Mouse (Mus musculus) cortical plate, adult 2 months (tissue): ENCODE data around the gene Timp3. TPM values are rescaled to one million over a fixed set of nuclear protein-coding genes. Genes with fewer than 3 reads are reported as not detected.

Source experiments
- H3K27ac ChIP-seq: fragments of 200-500 bp; 2 replicates; pipeline ENCODE4 v1.5.1; 2012; ENCODE audit warnings: low read length, control low read depth, inconsistent platforms; ENCODE audit not compliant: insufficient read depth
- H3K4me1 ChIP-seq: fragments of 200-500 bp; 2 replicates; pipeline ENCODE4 v1.6.1; 2011; ENCODE audit warnings: low read length; ENCODE audit not compliant: control insufficient read depth, insufficient read depth
- H3K4me3 ChIP-seq: fragments of 200-500 bp; 2 replicates; pipeline ENCODE4 v1.5.1; 2011; ENCODE audit warnings: mild to moderate bottlenecking, low read length, control low read depth; ENCODE audit not compliant: insufficient read depth
- CTCF ChIP-seq: fragments of 200-500 bp; IDR thresholded peaks from 2 replicates; pipeline ENCODE4 v1.5.1; 2011; ENCODE audit warnings: mild to moderate bottlenecking, control low read depth, low read length; ENCODE audit not compliant: insufficient read depth; ENCODE audit errors: extremely low read depth
- POLR2A ChIP-seq: fragments of 200-500 bp; IDR thresholded peaks from 2 replicates; pipeline ENCODE4 v1.6.1; 2011; ENCODE audit warnings: mild to moderate bottlenecking, low read length, control low read depth; ENCODE audit not compliant: insufficient read depth; ENCODE audit errors: extremely low read depth
- polyA plus RNA-seq: library from polyadenylated mRNA; depleted of rRNA; stranded (reverse); fragments of >200 nt; gene quantifications from 2 replicates; pipeline ENCODE4 v1.2.3, GENCODE M21; 2012; rRNA removed

The Timp3 gene
- polyA plus RNA-seq, 1 experiment: 55.0 TPM

GRCm38 (mm10) chr10:86389357-86389756 lies 89.2 kb downstream of the Timp3 start:
- Histone ChIP-seq H3K4me3 (no peak overlapping the region), H3K4me1 (peaks cover 5% of the 10 kb centered on the region; the same call in 1 of the 2 replicates), H3K27ac (no peak overlapping the region)
- TF ChIP-seq POLR2A: no peak
- TF ChIP-seq CTCF: no peak

DNA sequence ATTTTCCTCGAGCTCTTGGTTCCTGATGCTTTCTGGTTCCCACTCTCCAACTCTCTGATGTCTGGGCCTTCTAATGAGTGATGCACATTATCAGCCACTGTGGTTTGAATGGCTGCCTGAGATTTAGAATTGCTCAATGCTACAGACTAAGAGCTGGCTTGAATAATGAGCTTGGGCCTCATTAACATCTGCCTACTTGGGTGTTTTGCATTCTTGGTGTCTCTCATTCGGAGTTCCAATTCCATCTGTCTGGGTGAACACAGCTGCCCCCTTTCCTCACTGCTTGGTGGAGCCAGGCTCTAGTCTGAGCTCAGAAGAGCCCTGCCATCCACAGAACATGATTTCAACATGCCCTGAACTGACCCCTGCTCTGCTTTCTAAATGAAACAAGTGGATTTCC lies 89.7 kb downstream of the Timp3 start:
- TF ChIP-seq POLR2A (no peak), CTCF (no peak)
- Histone ChIP-seq H3K27ac (no peak overlapping the region), H3K4me1 (peaks cover 5% of the 10 kb centered on the region; the same call in 1 of the 2 replicates), H3K4me3 (no peak overlapping the region)

GRCm38 (mm10) chr10:86392399-86392798 lies 92.2 kb downstream of the Timp3 start:
- TF ChIP-seq CTCF: no peak
- TF ChIP-seq POLR2A: no peak
- H3K4me3 ChIP-seq: no peak overlapping the region
- H3K27ac ChIP-seq: no peak overlapping the region
- peaks cover 5% of the 10 kb centered on the region; the same call in 1 of the 2 replicates for H3K4me1 ChIP-seq

DNA sequence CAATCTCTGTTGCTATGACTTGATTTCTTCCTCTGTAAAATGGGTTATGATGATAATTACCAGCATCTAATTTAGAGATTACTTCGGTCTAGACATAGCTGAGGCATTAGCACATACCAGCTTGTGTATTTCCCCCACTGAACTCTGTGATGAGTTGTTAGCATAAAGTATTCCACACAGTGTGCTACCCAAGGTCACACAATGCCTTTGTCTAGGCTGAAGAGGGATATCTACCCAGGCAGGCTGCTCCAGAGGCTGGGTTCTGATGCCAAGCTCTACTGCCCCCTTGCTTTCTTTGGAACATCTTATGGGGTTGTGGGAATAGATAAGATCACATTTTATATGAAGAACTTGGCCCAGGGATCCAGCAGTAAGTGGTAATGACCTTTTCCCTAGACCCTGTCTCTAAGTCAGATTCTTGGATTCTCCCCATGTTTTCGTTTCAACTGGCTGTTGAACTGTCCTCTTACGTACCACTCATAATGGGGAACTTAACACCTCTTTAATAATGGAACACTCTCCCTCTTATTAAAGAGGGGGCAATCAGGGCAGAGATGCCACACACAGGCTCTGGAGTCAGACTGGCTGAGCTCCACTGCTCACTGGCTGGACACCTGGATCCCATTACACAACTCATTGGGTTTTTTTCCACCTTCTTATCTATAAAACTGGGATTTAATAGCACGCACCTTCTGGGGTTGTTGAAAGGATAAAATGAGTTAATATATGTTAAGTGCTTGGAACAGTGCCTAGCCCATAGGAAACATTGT lies 97.6 kb downstream of the Timp3 start:
- H3K4me3 ChIP-seq: no peak overlapping the region
- H3K4me1 ChIP-seq: no peaks in the 10 kb centered on the region
- H3K27ac ChIP-seq: no peak overlapping the region
- no peak for TF ChIP-seq POLR2A

DNA sequence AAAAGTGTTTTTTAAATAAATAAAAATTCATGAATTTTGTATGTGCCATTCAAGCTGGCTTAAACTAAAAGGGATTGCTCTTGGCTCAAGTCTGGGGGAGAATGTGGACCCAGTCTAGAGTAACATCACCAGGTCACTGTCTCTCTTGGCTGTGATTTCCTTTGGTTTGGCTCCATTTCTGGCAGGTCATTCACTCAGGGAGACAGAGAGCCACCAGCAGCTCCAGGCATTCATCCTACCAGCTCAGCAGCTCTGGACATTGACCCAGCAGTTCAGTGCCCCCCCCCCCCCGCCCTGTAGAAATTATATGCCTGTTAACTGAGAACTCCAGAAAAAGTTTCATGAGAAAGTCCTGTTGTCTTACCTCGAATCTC lies 98.2 kb downstream of the Timp3 start:
- Histone ChIP-seq H3K4me1 (no peaks in the 10 kb centered on the region), H3K4me3 (no peak overlapping the region), H3K27ac (no peak overlapping the region)
- no peak for TF ChIP-seq CTCF
- no peak for TF ChIP-seq POLR2A

Other genes with a start within 250 kb of the Timp3 start
- 7.1 and 7.5 TPM in 2 replicates for gene Syn3, start 198.5 kb downstream of the Timp3 start, polyA plus RNA-seq